Mouse (Mus musculus) heart, embryonic 15.5 days (tissue): ENCODE results near the gene Olfr446. TPM values are rescaled to one million over a fixed set of nuclear protein-coding genes. Genes with fewer than 3 reads are reported as not detected.

Experiments used
- ATAC-seq: fragments of 200-750 bp; cut with Nextera tagmentation; replicated peaks from 2 replicates; pipeline ENCODE4 v1.8.0; 2017; ENCODE audit warnings: low read depth, moderate TSS enrichment; ENCODE audit not compliant: insufficient number of reproducible peaks, insufficient read depth, low FRiP score
- H3K27ac ChIP-seq: fragments of 300-500 bp; sonication (generic); 2 replicates; pipeline ENCODE4 v1.5.1; 2015; ENCODE audit warnings: mild to moderate bottlenecking, inconsistent platforms
- H3K27me3 ChIP-seq: fragments of 300-500 bp; sonication (generic); 2 replicates; pipeline ENCODE4 v1.6.1; 2015; ENCODE audit warnings: inconsistent platforms
- H3K36me3 ChIP-seq: fragments of 300-500 bp; sonication (generic); 2 replicates; pipeline ENCODE4 v1.6.1; 2015; ENCODE audit warnings: mild to moderate bottlenecking, inconsistent platforms
- H3K4me1 ChIP-seq: fragments of 300-500 bp; sonication (generic); replicated peaks from 2 replicates; pipeline ENCODE4 v1.6.1; 2015; ENCODE audit warnings: inconsistent platforms
- H3K4me2 ChIP-seq: fragments of 300-500 bp; sonication (generic); 2 replicates; pipeline ENCODE4 v1.6.1; 2015; ENCODE audit warnings: inconsistent platforms, mild to moderate bottlenecking, moderate library complexity
- H3K4me3 ChIP-seq: fragments of 300-500 bp; sonication (generic); 2 replicates; pipeline ENCODE4 v1.5.1; 2015; ENCODE audit warnings: mild to moderate bottlenecking, inconsistent platforms
- H3K9ac ChIP-seq: fragments of 300-500 bp; sonication (generic); 2 replicates; pipeline ENCODE4 v1.6.1; 2015; ENCODE audit warnings: mild to moderate bottlenecking, inconsistent platforms
- H3K9me3 ChIP-seq: fragments of 300-500 bp; sonication (generic); replicated peaks from 2 replicates; pipeline ENCODE4 v1.6.1; 2016; ENCODE audit warnings: inconsistent platforms
- WGBS: fragments of 180-500 bp; shearing (Covaris S2); methylation state at CpG from one replicate; pipeline ENCODE4 v1.1.7; 2015; ENCODE audit warnings: mixed read lengths; 5-methylcytosine and 5-hydroxymethylcytosine counted together
- polyA plus RNA-seq: library from polyadenylated mRNA; unstranded; fragments of >200 nt; fragmentation: Nextera tagmentation; extraction: Ambion mirVana; gene quantifications from 2 replicates; pipeline ENCODE4 v1.2.1, GENCODE M21; 2015

The Olfr446 gene
- not detected in 2 replicates for polyA plus RNA-seq

GRCm38 (mm10) chr6:42921077-42921476 is at the start of gene Olfr446:
Gene Olfr446, plus strand, starts transcription at chr6:42921377.
- Histone ChIP-seq H3K9ac (no peak within 1 kb of the TSS), H3K9me3 (no peaks in the 10 kb centered on the region), H3K27ac (no peak within 1 kb of the TSS), H3K4me2 (no peak within 1 kb of the TSS), H3K4me3 (no peak within 1 kb of the TSS), H3K36me3 (no peaks in the 10 kb centered on the region), H3K4me1 (no peaks in the 10 kb centered on the region), H3K27me3 (no peaks in the 10 kb centered on the region)
- no peak for ATAC-seq
- WGBS, result 56% methylated on average over 2 of the region's 2 CpGs

GRCm38 (mm10) chr6:42876323-42876722 is 44.9 kb upstream of the Olfr446 start:
- no peak overlapping the region for H3K9ac ChIP-seq
- H3K36me3 ChIP-seq, result no peaks in the 10 kb centered on the region
- H3K27ac ChIP-seq, result no peak overlapping the region
- no peak overlapping the region for H3K4me3 ChIP-seq
- H3K4me2 ChIP-seq, result no peak overlapping the region
- no peaks in the 10 kb centered on the region for H3K27me3 ChIP-seq
- ATAC-seq, result no peak
- no peaks in the 10 kb centered on the region for H3K9me3 ChIP-seq
- no peaks in the 10 kb centered on the region for H3K4me1 ChIP-seq

- H3K9me3 ChIP-seq, result no peaks in the 10 kb centered on the region
- no peak for ATAC-seq
- no peak within 1 kb of the TSS for H3K4me3 ChIP-seq
- WGBS, result 72% methylated on average over 1 of the region's 1 CpGs
- no peaks in the 10 kb centered on the region for H3K4me1 ChIP-seq
- no peak within 1 kb of the TSS for H3K4me2 ChIP-seq
- H3K36me3 ChIP-seq, result no peaks in the 10 kb centered on the region
- no peak within 1 kb of the TSS for H3K27ac ChIP-seq
- H3K9ac ChIP-seq, result no peak within 1 kb of the TSS
- no peaks in the 10 kb centered on the region for H3K27me3 ChIP-seq
Measured at GRCm38 (mm10) chr6:42890141-42890540, 31.0 kb upstream of the Olfr446 start, which contains the start of gene Olfr448. Gene Olfr448, plus strand, starts transcription at chr6:42890441.

- H3K27ac ChIP-seq, result no peak overlapping the region
- H3K36me3 ChIP-seq, result no peaks in the 10 kb centered on the region
- no peaks in the 10 kb centered on the region for H3K27me3 ChIP-seq
- H3K4me3 ChIP-seq, result no peak overlapping the region
- no peak overlapping the region for H3K9ac ChIP-seq
- ATAC-seq, result no peak
- WGBS, result 0% methylated on average over 1 of the region's 1 CpGs
- no peak overlapping the region for H3K4me2 ChIP-seq
- no peaks in the 10 kb centered on the region for H3K4me1 ChIP-seq
- H3K9me3 ChIP-seq, result no peaks in the 10 kb centered on the region
Measured at GRCm38 (mm10) chr6:42900345-42900744, 20.8 kb upstream of the Olfr446 start.

- ATAC-seq, result no peak
- no peaks in the 10 kb centered on the region for H3K27me3 ChIP-seq
Measured at GRCm38 (mm10) chr6:42908578-42908977, 12.6 kb upstream of the Olfr446 start, which contains the start of gene Olfr447. Gene Olfr447, plus strand, starts transcription at chr6:42908878.

GRCm38 (mm10) chr6:42948767-42949166 is 27.6 kb downstream of the Olfr446 start, which contains the start of gene Olfr444:
Gene Olfr444, plus strand, starts transcription at chr6:42949067.
- no peaks in the 10 kb centered on the region for H3K36me3 ChIP-seq
- no peak within 1 kb of the TSS for H3K4me3 ChIP-seq
- WGBS, result 57% methylated on average over 1 of the region's 1 CpGs
- no peak within 1 kb of the TSS for H3K9ac ChIP-seq
- H3K27me3 ChIP-seq, result no peaks in the 10 kb centered on the region
- no peaks in the 10 kb centered on the region for H3K9me3 ChIP-seq
- H3K4me2 ChIP-seq, result no peak within 1 kb of the TSS
- H3K27ac ChIP-seq, result no peak within 1 kb of the TSS
- H3K4me1 ChIP-seq, result no peaks in the 10 kb centered on the region
- ATAC-seq, result no peak

More at GRCm38 (mm10) chr6:42908578-42908977, 12.6 kb upstream of the Olfr446 start, which contains the start of gene Olfr447:
- no peaks in the 10 kb centered on the region for H3K9me3 ChIP-seq
- no peak within 1 kb of the TSS for H3K4me3 ChIP-seq
- H3K9ac ChIP-seq, result no peak within 1 kb of the TSS
- H3K27ac ChIP-seq, result no peak within 1 kb of the TSS
- no peak within 1 kb of the TSS for H3K4me2 ChIP-seq
- no peaks in the 10 kb centered on the region for H3K36me3 ChIP-seq
- no peaks in the 10 kb centered on the region for H3K4me1 ChIP-seq

- no peak for ATAC-seq
- Histone ChIP-seq H3K4me2 (no peak overlapping the region), H3K4me1 (no peaks in the 10 kb centered on the region), H3K27ac (no peak overlapping the region), H3K27me3 (no peaks in the 10 kb centered on the region), H3K36me3 (no peaks in the 10 kb centered on the region), H3K4me3 (no peak overlapping the region), H3K9me3 (no peaks in the 10 kb centered on the region), H3K9ac (no peak overlapping the region)
Measured at GRCm38 (mm10) chr6:42980377-42980776, 59.2 kb downstream of the Olfr446 start.

Other genes starting within 250 kb of the Olfr446 start
- 41.4 and 48.0 TPM in 2 replicates for gene Tcaf1, start 211.3 kb upstream of the Olfr446 start, polyA plus RNA-seq
- not detected in 2 replicates for gene Olfr453, start 182.0 kb upstream of the Olfr446 start, polyA plus RNA-seq
- gene Olfr38, start 165.0 kb upstream of the Olfr446 start, polyA plus RNA-seq, result not detected in 2 replicates
- not detected in 2 replicates for gene Olfr452, start 136.3 kb upstream of the Olfr446 start, polyA plus RNA-seq
- not detected in 2 replicates for gene Olfr450, start 109.4 kb upstream of the Olfr446 start, polyA plus RNA-seq
- gene Olfr449, start 87.0 kb upstream of the Olfr446 start, polyA plus RNA-seq, result not detected in 2 replicates
- gene Olfr448, start 30.9 kb upstream of the Olfr446 start, polyA plus RNA-seq, result not detected in 2 replicates
- not detected in 2 replicates for gene Olfr447, start 12.5 kb upstream of the Olfr446 start, polyA plus RNA-seq
- gene Olfr444, start 27.7 kb downstream of the Olfr446 start, polyA plus RNA-seq, result not detected in 2 replicates
- gene Olfr441, start 185.0 kb downstream of the Olfr446 start, polyA plus RNA-seq, result not detected in 2 replicates
- not detected in 2 replicates for gene Olfr237-ps1, start 225.2 kb downstream of the Olfr446 start, polyA plus RNA-seq
- gene Olfr437, start 241.9 kb downstream of the Olfr446 start, polyA plus RNA-seq, result not detected in 2 replicates